Mouse (Mus musculus): ENCODE measurements around the gene Fam169b. TPM values are rescaled to one million over a fixed set of nuclear protein-coding genes. Genes with fewer than 3 reads are reported as not detected.

The Fam169b gene
- total and polyA plus RNA-seq, 3 experiments = 0.16 to 0.61 TPM; not detected in 1

- H3K9ac ChIP-seq (ENCODE audit: low read depth, low read length) = no peak overlapping the region
- H3K4me1 ChIP-seq (ENCODE audit: control insufficient read depth, insufficient read depth, low read length) = peaks cover 4% of the 10 kb centered on the region; the same call in 1 of the 2 replicates
- TF ChIP-seq EP300 (IDR thresholded peaks at IDR 0.05; ENCODE audit: insufficient read depth, low read depth, low read length) (no peak), POLR2A (IDR thresholded peaks at IDR 0.05; ENCODE audit: insufficient read depth, low read depth, low read length) (no peak), CTCF (IDR thresholded peaks at IDR 0.05) (no peak)
- WGBS = 76% methylated on average over 14 of the region's 14 CpGs
- H3K4me3 ChIP-seq = no peak overlapping the region
- intact Hi-C loops (cut with DNase I) = no loop called here
- H3K27me3 ChIP-seq (ENCODE audit: control insufficient read depth, insufficient read depth, low read length) = no peaks in the 10 kb centered on the region
- H3K36me3 ChIP-seq (ENCODE audit: control insufficient read depth, insufficient read depth, low read length) = no peaks in the 10 kb centered on the region
- no peak overlapping the region for H3K27ac ChIP-seq
- DNase-seq = no peak
- H3K79me2 ChIP-seq (replicated peaks; ENCODE audit: control insufficient read depth, insufficient read depth, low read length) = no peaks in the 10 kb centered on the region
These were observed 39.6 kb downstream of the Fam169b start for GRCm38 (mm10) chr7:68313038-68313782.

- TF ChIP-seq POLR2A (IDR thresholded peaks at IDR 0.05; ENCODE audit: insufficient read depth, low read depth, low read length) (no peak), EP300 (IDR thresholded peaks at IDR 0.05; ENCODE audit: insufficient read depth, low read depth, low read length) (no peak), CTCF (IDR thresholded peaks at IDR 0.05) (no peak)
- no peak for DNase-seq
- Histone ChIP-seq H3K9ac (ENCODE audit: low read depth, low read length) (no peak overlapping the region), H3K27me3 (ENCODE audit: control insufficient read depth, insufficient read depth, low read length) (no peaks in the 10 kb centered on the region), H3K4me3 (no peak overlapping the region), H3K4me1 (ENCODE audit: control insufficient read depth, insufficient read depth, low read length) (peaks cover 4% of the 10 kb centered on the region; the same call in 1 of the 2 replicates), H3K27ac (no peak overlapping the region), H3K36me3 (ENCODE audit: control insufficient read depth, insufficient read depth, low read length) (no peaks in the 10 kb centered on the region), H3K79me2 (replicated peaks; ENCODE audit: control insufficient read depth, insufficient read depth, low read length) (no peaks in the 10 kb centered on the region)
- 73% methylated on average over 1 of the region's 1 CpGs for WGBS
- intact Hi-C loops (cut with DNase I) = no loop called here
These were observed 40.6 kb downstream of the Fam169b start for GRCm38 (mm10) chr7:68314286-68314685.

- Histone ChIP-seq H3K27me3 (ENCODE audit: control insufficient read depth, insufficient read depth, low read length) (no peaks in the 10 kb centered on the region), H3K9ac (ENCODE audit: low read depth, low read length) (no peak overlapping the region), H3K36me3 (ENCODE audit: control insufficient read depth, insufficient read depth, low read length) (no peaks in the 10 kb centered on the region), H3K4me3 (no peak overlapping the region), H3K27ac (no peak overlapping the region), H3K4me1 (ENCODE audit: control insufficient read depth, insufficient read depth, low read length) (peaks cover 5% of the 10 kb centered on the region; the same call in 1 of the 2 replicates), H3K79me2 (replicated peaks; ENCODE audit: control insufficient read depth, insufficient read depth, low read length) (no peaks in the 10 kb centered on the region)
- 76% methylated on average over 4 of the region's 4 CpGs for WGBS
- DNase-seq = no peak
- TF ChIP-seq POLR2A (IDR thresholded peaks at IDR 0.05; ENCODE audit: insufficient read depth, low read depth, low read length) (no peak), EP300 (IDR thresholded peaks at IDR 0.05; ENCODE audit: insufficient read depth, low read depth, low read length) (no peak), CTCF (IDR thresholded peaks at IDR 0.05) (no peak)
- intact Hi-C loops (cut with DNase I) = no loop called here
These were observed 41.4 kb downstream of the Fam169b start for GRCm38 (mm10) chr7:68315068-68315467.

GRCm38 (mm10) chr7:68318006-68318788 is 44.6 kb downstream of the Fam169b start:
- no peak overlapping the region for H3K9ac ChIP-seq (ENCODE audit: low read depth, low read length)
- whole genome bisulfite sequencing = 71% methylated on average over 16 of the region's 16 CpGs
- intact Hi-C loops (cut with DNase I) = no loop called here
- H3K27ac ChIP-seq = no peak overlapping the region
- H3K4me1 ChIP-seq (ENCODE audit: control insufficient read depth, insufficient read depth, low read length) = peaks cover 1% of the 10 kb centered on the region; the same call in 1 of the 2 replicates
- H3K27me3 ChIP-seq (ENCODE audit: control insufficient read depth, insufficient read depth, low read length) = no peaks in the 10 kb centered on the region
- no peaks in the 10 kb centered on the region for H3K36me3 ChIP-seq (ENCODE audit: control insufficient read depth, insufficient read depth, low read length)
- H3K79me2 ChIP-seq (replicated peaks; ENCODE audit: control insufficient read depth, insufficient read depth, low read length) = no peaks in the 10 kb centered on the region
- no peak overlapping the region for H3K4me3 ChIP-seq
- peak in 1 of 2 experiments; percentile 17 for DNase-seq
- TF ChIP-seq POLR2A (IDR thresholded peaks at IDR 0.05; ENCODE audit: insufficient read depth, low read depth, low read length) = no peak
- no peak for TF ChIP-seq CTCF (IDR thresholded peaks at IDR 0.05)
- TF ChIP-seq EP300 (IDR thresholded peaks at IDR 0.05; ENCODE audit: insufficient read depth, low read depth, low read length) = no peak

GRCm38 (mm10) chr7:68318979-68319378 is 45.3 kb downstream of the Fam169b start:
- Histone ChIP-seq H3K4me3 (no peak overlapping the region), H3K27me3 (ENCODE audit: control insufficient read depth, insufficient read depth, low read length) (no peaks in the 10 kb centered on the region), H3K36me3 (ENCODE audit: control insufficient read depth, insufficient read depth, low read length) (no peaks in the 10 kb centered on the region), H3K4me1 (ENCODE audit: control insufficient read depth, insufficient read depth, low read length) (peaks cover 1% of the 10 kb centered on the region; the same call in 1 of the 2 replicates), H3K79me2 (replicated peaks; ENCODE audit: control insufficient read depth, insufficient read depth, low read length) (no peaks in the 10 kb centered on the region), H3K27ac (no peak overlapping the region), H3K9ac (ENCODE audit: low read depth, low read length) (no peak overlapping the region)
- no peak for DNase-seq
- TF ChIP-seq POLR2A (IDR thresholded peaks at IDR 0.05; ENCODE audit: insufficient read depth, low read depth, low read length) (no peak), EP300 (IDR thresholded peaks at IDR 0.05; ENCODE audit: insufficient read depth, low read depth, low read length) (no peak), CTCF (IDR thresholded peaks at IDR 0.05) (no peak)
- intact Hi-C loops (cut with DNase I) = no loop called here
- WGBS = 75% methylated on average over 6 of the region's 6 CpGs

Data from heart, adult 2 months (tissue).